Mouse (Mus musculus) forebrain, embryonic 10.5 days (tissue): ENCODE measurements around the gene Grin3b. TPM values are rescaled to one million over a fixed set of nuclear protein-coding genes. Genes with fewer than 3 reads are reported as not detected.

Source experiments
- DNase-seq: peaks from one replicate; pipeline ENCODE4 v3.0.0-alpha.2; 2017; ENCODE audit warnings: low spot score; ENCODE audit errors: extremely low spot score
- H3K27ac ChIP-seq: fragments of 300-500 bp; sonication (generic); 2 replicates; pipeline ENCODE4 v1.5.1; 2016; ENCODE audit warnings: mild to moderate bottlenecking
- H3K27me3 ChIP-seq: fragments of 300-500 bp; sonication (generic); 2 replicates; pipeline ENCODE4 v1.6.1; 2016; ENCODE audit warnings: mild to moderate bottlenecking; ENCODE audit not compliant: poor library complexity, severe bottlenecking
- H3K36me3 ChIP-seq: fragments of 300-500 bp; sonication (generic); replicated peaks from 2 replicates; pipeline ENCODE4 v1.6.1; 2016; ENCODE audit warnings: mild to moderate bottlenecking, moderate library complexity
- H3K4me1 ChIP-seq: fragments of 300-500 bp; sonication (generic); 2 replicates; pipeline ENCODE4 v1.6.1; 2016
- H3K4me3 ChIP-seq: fragments of 300-500 bp; sonication (generic); 2 replicates; pipeline ENCODE4 v1.5.1; 2016; ENCODE audit warnings: mild to moderate bottlenecking, moderate library complexity
- H3K9me3 ChIP-seq: fragments of 300-500 bp; sonication (generic); 2 replicates; pipeline ENCODE4 v1.6.1; 2016; ENCODE audit warnings: mild to moderate bottlenecking, moderate library complexity
- WGBS: fragments of 180-500 bp; shearing (Covaris S2); methylation state at CpG from one replicate; pipeline ENCODE4 v1.1.7; 2016; 5-methylcytosine and 5-hydroxymethylcytosine counted together
- polyA plus RNA-seq: library from polyadenylated mRNA; unstranded; fragments of >200 nt; fragmentation: Nextera tagmentation; extraction: Ambion mirVana; gene quantifications from 2 replicates; pipeline ENCODE4 v1.2.1, GENCODE M21; 2016

Grin3b gene
- polyA plus RNA-seq, 1 experiment from 2014 or later = 0.20 TPM

GRCm38 (mm10) chr10:80017771-80018170 lies 47.3 kb downstream of the Grin3b start:
- WGBS = 85% methylated on average over 14 of the region's 14 CpGs
- no peaks in the 10 kb centered on the region for H3K9me3 ChIP-seq
- H3K27me3 ChIP-seq = peaks cover 77% of the 10 kb centered on the region
- H3K4me3 ChIP-seq = no peak overlapping the region
- no peak for DNase-seq
- H3K27ac ChIP-seq = no peak overlapping the region
- H3K4me1 ChIP-seq = peaks cover 47% of the 10 kb centered on the region
- peaks cover 12% of the 10 kb centered on the region for H3K36me3 ChIP-seq

GRCm38 (mm10) chr10:80018739-80019297 lies 48.3 kb downstream of the Grin3b start:
- H3K36me3 ChIP-seq = peaks cover 15% of the 10 kb centered on the region
- peak overlapping the region; percentile 88 for H3K27ac ChIP-seq
- H3K27me3 ChIP-seq = peaks cover 66% of the 10 kb centered on the region
- H3K4me1 ChIP-seq = peaks cover 43% of the 10 kb centered on the region
- peak overlapping the region; percentile 47 for H3K4me3 ChIP-seq
- H3K9me3 ChIP-seq = no peaks in the 10 kb centered on the region
- DNase-seq = no peak
- 7% methylated on average over 15 of the region's 15 CpGs for WGBS

- Histone ChIP-seq H3K9me3 (no peaks in the 10 kb centered on the region), H3K4me3 (peak overlapping the region; percentile 47), H3K27me3 (peaks cover 58% of the 10 kb centered on the region), H3K4me1 (peaks cover 37% of the 10 kb centered on the region), H3K36me3 (peaks cover 15% of the 10 kb centered on the region), H3K27ac (peak overlapping the region; percentile 88)
- DNase-seq = peak; percentile 59
- 4% methylated on average over 20 of the region's 20 CpGs for WGBS
Observed at GRCm38 (mm10) chr10:80019471-80020131, 49.1 kb downstream of the Grin3b start.

- no peak for DNase-seq
- Histone ChIP-seq H3K9me3 (no peaks in the 10 kb centered on the region), H3K36me3 (peaks cover 15% of the 10 kb centered on the region), H3K4me1 (peaks cover 34% of the 10 kb centered on the region), H3K27ac (peak overlapping the region; percentile 88), H3K27me3 (peaks cover 53% of the 10 kb centered on the region), H3K4me3 (peak overlapping the region; percentile 47)
- WGBS = 16% methylated on average over 11 of the region's 11 CpGs
Observed at GRCm38 (mm10) chr10:80020191-80020590, 49.7 kb downstream of the Grin3b start.

- H3K27ac ChIP-seq = peak overlapping the region; percentile 88; the same call in 1 of the 2 replicates
- WGBS = 83% methylated on average over 18 of the region's 18 CpGs
- H3K36me3 ChIP-seq = peaks cover 15% of the 10 kb centered on the region
- H3K4me1 ChIP-seq = peaks cover 35% of the 10 kb centered on the region
- no peaks in the 10 kb centered on the region for H3K9me3 ChIP-seq
- DNase-seq = no peak
- H3K27me3 ChIP-seq = peaks cover 47% of the 10 kb centered on the region
- peak overlapping the region; percentile 47 for H3K4me3 ChIP-seq
Observed at GRCm38 (mm10) chr10:80020603-80021319, 50.2 kb downstream of the Grin3b start.

- no peak for DNase-seq
- WGBS = 93% methylated on average over 13 of the region's 13 CpGs
- Histone ChIP-seq H3K27ac (no peak overlapping the region), H3K36me3 (peaks cover 15% of the 10 kb centered on the region), H3K27me3 (peaks cover 42% of the 10 kb centered on the region), H3K9me3 (no peaks in the 10 kb centered on the region), H3K4me3 (no peak overlapping the region), H3K4me1 (peaks cover 39% of the 10 kb centered on the region)
Observed at GRCm38 (mm10) chr10:80021320-80021641, 50.8 kb downstream of the Grin3b start.

GRCm38 (mm10) chr10:80022164-80022563 lies 51.6 kb downstream of the Grin3b start:
- WGBS = 93% methylated on average over 12 of the region's 12 CpGs
- Histone ChIP-seq H3K4me1 (peaks cover 34% of the 10 kb centered on the region), H3K36me3 (peaks cover 16% of the 10 kb centered on the region), H3K27me3 (peaks cover 33% of the 10 kb centered on the region), H3K9me3 (no peaks in the 10 kb centered on the region), H3K27ac (no peak overlapping the region), H3K4me3 (0 out of 2 replicates have a peak overlapping the region, but pooled peaks have one; percentile 2)
- no peak for DNase-seq

GRCm38 (mm10) chr10:80022806-80023205 lies 52.3 kb downstream of the Grin3b start:
- WGBS = 96% methylated on average over 8 of the region's 8 CpGs
- Histone ChIP-seq H3K4me1 (peaks cover 30% of the 10 kb centered on the region), H3K4me3 (no peak overlapping the region)

GRCm38 (mm10) chr10:80023758-80024157 lies 53.2 kb downstream of the Grin3b start:
- H3K27ac ChIP-seq = no peak overlapping the region
- H3K9me3 ChIP-seq = no peaks in the 10 kb centered on the region
- WGBS = 91% methylated on average over 5 of the region's 5 CpGs
- peaks cover 26% of the 10 kb centered on the region for H3K4me1 ChIP-seq
- H3K27me3 ChIP-seq = peaks cover 20% of the 10 kb centered on the region
- peaks cover 21% of the 10 kb centered on the region for H3K36me3 ChIP-seq
- no peak overlapping the region for H3K4me3 ChIP-seq
- no peak for DNase-seq

More at GRCm38 (mm10) chr10:80022806-80023205, 52.3 kb downstream of the Grin3b start:
- Histone ChIP-seq H3K27ac (no peak overlapping the region), H3K36me3 (peaks cover 17% of the 10 kb centered on the region), H3K27me3 (peaks cover 26% of the 10 kb centered on the region), H3K9me3 (no peaks in the 10 kb centered on the region)
- DNase-seq = no peak

GRCm38 (mm10) chr10:80024229-80025043 lies 53.9 kb downstream of the Grin3b start:
- Histone ChIP-seq H3K27me3 (peaks cover 13% of the 10 kb centered on the region), H3K36me3 (peaks cover 26% of the 10 kb centered on the region), H3K9me3 (no peaks in the 10 kb centered on the region), H3K4me1 (peaks cover 19% of the 10 kb centered on the region), H3K27ac (no peak overlapping the region), H3K4me3 (no peak overlapping the region)
- no peak for DNase-seq
- 83% methylated on average over 15 of the region's 15 CpGs for WGBS

GRCm38 (mm10) chr10:80025044-80025347 lies 54.5 kb downstream of the Grin3b start:
- WGBS = 64% methylated on average over 4 of the region's 4 CpGs
- Histone ChIP-seq H3K9me3 (no peaks in the 10 kb centered on the region), H3K27ac (no peak overlapping the region), H3K27me3 (peaks cover 7% of the 10 kb centered on the region), H3K4me1 (peaks cover 14% of the 10 kb centered on the region), H3K36me3 (peaks cover 26% of the 10 kb centered on the region), H3K4me3 (no peak overlapping the region)
- no peak for DNase-seq

GRCm38 (mm10) chr10:80025463-80025862 lies 54.9 kb downstream of the Grin3b start:
- no peaks in the 10 kb centered on the region for H3K9me3 ChIP-seq
- H3K4me1 ChIP-seq = peaks cover 9% of the 10 kb centered on the region
- no peak for DNase-seq
- H3K27ac ChIP-seq = no peak overlapping the region
- 78% methylated on average over 10 of the region's 10 CpGs for WGBS
- H3K36me3 ChIP-seq = peaks cover 27% of the 10 kb centered on the region
- H3K27me3 ChIP-seq = peaks cover 3% of the 10 kb centered on the region
- no peak overlapping the region for H3K4me3 ChIP-seq
